Mouse (Mus musculus) thymus, postnatal 0 days (tissue): Measurements from ENCODE around the gene Gm20388. TPM values are rescaled to one million over a fixed set of nuclear protein-coding genes. Genes with fewer than 3 reads are reported as not detected.
A peak's percentile ranks its signal among the peaks of the same experiment; 100 is the strongest.

Experiments
- DNase-seq: peaks from one replicate; pipeline ENCODE4 v3.0.0-alpha.2; 2015; ENCODE audit warnings: low spot score
- polyA plus RNA-seq: library from polyadenylated mRNA; unstranded; fragments of >200 nt; fragmentation: Nextera tagmentation; extraction: Ambion mirVana; gene quantifications from 2 replicates; pipeline ENCODE4 v1.2.1, GENCODE M21; 2015

Gm20388 gene
- polyA plus RNA-seq, 1 experiment from 2014 or later, result not detected

- DNase-seq, result no peak
These were observed 1958.3 kb downstream of the Gm20388 start for GRCm38 (mm10) chr8:121868896-121869295.

GRCm38 (mm10) chr8:121870190-121870589 is 1959.5 kb downstream of the Gm20388 start:
- DNase-seq, result no peak

GRCm38 (mm10) chr8:121871833-121872440 is 1961.3 kb downstream of the Gm20388 start:
- no peak for DNase-seq

GRCm38 (mm10) chr8:121874031-121874430 is 1963.4 kb downstream of the Gm20388 start:
- DNase-seq, result peak; percentile 26

- DNase-seq, result no peak
These were observed 1964.4 kb downstream of the Gm20388 start for GRCm38 (mm10) chr8:121875045-121875444.

GRCm38 (mm10) chr8:121875517-121875916 is 1964.9 kb downstream of the Gm20388 start:
- no peak for DNase-seq

GRCm38 (mm10) chr8:121877212-121877611 is 1966.6 kb downstream of the Gm20388 start:
- DNase-seq, result no peak

GRCm38 (mm10) chr8:121877828-121878480 is 1967.3 kb downstream of the Gm20388 start:
- no peak for DNase-seq

GRCm38 (mm10) chr8:121879712-121880111 is 1969.1 kb downstream of the Gm20388 start:
- no peak for DNase-seq

GRCm38 (mm10) chr8:121880818-121881217 is 1970.2 kb downstream of the Gm20388 start:
- no peak for DNase-seq

- no peak for DNase-seq
These were observed 1971.3 kb downstream of the Gm20388 start for GRCm38 (mm10) chr8:121881921-121882320.

- DNase-seq, result no peak
These were observed 1973.5 kb downstream of the Gm20388 start for GRCm38 (mm10) chr8:121884181-121884580.

GRCm38 (mm10) chr8:121885001-121885400 is 1974.4 kb downstream of the Gm20388 start:
- no peak for DNase-seq

GRCm38 (mm10) chr8:121885433-121885832 is 1974.8 kb downstream of the Gm20388 start:
- no peak for DNase-seq

- peak; percentile 42 for DNase-seq
These were observed 1976.9 kb downstream of the Gm20388 start for GRCm38 (mm10) chr8:121887547-121887946.

GRCm38 (mm10) chr8:121889317-121889716 is 1978.7 kb downstream of the Gm20388 start:
- DNase-seq, result no peak

GRCm38 (mm10) chr8:121889810-121890785 is 1979.5 kb downstream of the Gm20388 start:
- no peak for DNase-seq

GRCm38 (mm10) chr8:121892875-121893274 is 1982.2 kb downstream of the Gm20388 start:
- DNase-seq, result no peak

- DNase-seq, result no peak
These were observed 1985.3 kb downstream of the Gm20388 start for GRCm38 (mm10) chr8:121895910-121896309.

- no peak for DNase-seq
These were observed 1986.0 kb downstream of the Gm20388 start for GRCm38 (mm10) chr8:121896476-121897145.

GRCm38 (mm10) chr8:121897205-121897604 is 1986.6 kb downstream of the Gm20388 start:
- no peak for DNase-seq
